Mouse (Mus musculus) limb, embryonic 15.5 days (tissue): ENCODE data around the gene Cxcl12. TPM values are rescaled to one million over a fixed set of nuclear protein-coding genes. Genes with fewer than 3 reads are reported as not detected.

Experiments used
- ATAC-seq: fragments of 200-750 bp; cut with Nextera tagmentation; 2 replicates; pipeline ENCODE4 v1.8.0; 2017; ENCODE audit warnings: low read depth, moderate TSS enrichment; ENCODE audit not compliant: insufficient number of reproducible peaks, low FRiP score, low TSS enrichment
- H3K27ac ChIP-seq: fragments of 300-500 bp; sonication (generic); 2 replicates; pipeline ENCODE4 v1.5.1; 2015; ENCODE audit warnings: moderate library complexity, mild to moderate bottlenecking, inconsistent platforms
- H3K27me3 ChIP-seq: fragments of 300-500 bp; sonication (generic); 2 replicates; pipeline ENCODE4 v1.6.1; 2015; ENCODE audit warnings: inconsistent platforms
- H3K36me3 ChIP-seq: fragments of 300-500 bp; sonication (generic); 2 replicates; pipeline ENCODE4 v1.6.1; 2015; ENCODE audit warnings: inconsistent platforms
- H3K4me1 ChIP-seq: fragments of 300-500 bp; sonication (generic); 2 replicates; pipeline ENCODE4 v1.6.1; 2015; ENCODE audit warnings: inconsistent platforms
- H3K4me2 ChIP-seq: fragments of 300-500 bp; sonication (generic); 2 replicates; pipeline ENCODE4 v1.6.1; 2015; ENCODE audit warnings: mild to moderate bottlenecking, inconsistent platforms
- H3K4me3 ChIP-seq: fragments of 300-500 bp; sonication (generic); 2 replicates; pipeline ENCODE4 v1.5.1; 2015; ENCODE audit warnings: mild to moderate bottlenecking, inconsistent platforms
- H3K9ac ChIP-seq: fragments of 300-500 bp; sonication (generic); 2 replicates; pipeline ENCODE4 v1.6.1; 2015; ENCODE audit warnings: inconsistent platforms
- H3K9me3 ChIP-seq: fragments of 300-500 bp; sonication (generic); 2 replicates; pipeline ENCODE4 v1.6.1; 2016; ENCODE audit warnings: inconsistent platforms
- WGBS: fragments of 180-500 bp; shearing (Covaris S2); methylation state at CpG from one replicate; pipeline ENCODE4 v1.1.7; 2015; 5-methylcytosine and 5-hydroxymethylcytosine counted together
- polyA plus RNA-seq: library from polyadenylated mRNA; unstranded; fragments of >200 nt; fragmentation: Nextera tagmentation; extraction: Ambion mirVana; gene quantifications from 2 replicates; pipeline ENCODE4 v1.2.1, GENCODE M21; 2015

The Cxcl12 gene
- polyA plus RNA-seq, 1 experiment from 2014 or later = 170 TPM

GRCm38 (mm10) chr6:117206834-117207233 is 38.5 kb downstream of the Cxcl12 start:
- no peak for ATAC-seq
- no peak overlapping the region for H3K4me2 ChIP-seq
- no peak overlapping the region for H3K4me3 ChIP-seq
- H3K27ac ChIP-seq = no peak overlapping the region
- H3K27me3 ChIP-seq = no peaks in the 10 kb centered on the region
- no peaks in the 10 kb centered on the region for H3K9me3 ChIP-seq
- H3K36me3 ChIP-seq = no peaks in the 10 kb centered on the region
- 83% methylated on average over 2 of the region's 2 CpGs for WGBS
- H3K4me1 ChIP-seq = no peaks in the 10 kb centered on the region
- H3K9ac ChIP-seq = no peak overlapping the region

GRCm38 (mm10) chr6:117207289-117207688 is 39.0 kb downstream of the Cxcl12 start:
- ATAC-seq = no peak
- H3K36me3 ChIP-seq = no peaks in the 10 kb centered on the region
- no peak overlapping the region for H3K4me3 ChIP-seq
- H3K9ac ChIP-seq = no peak overlapping the region
- no peak overlapping the region for H3K27ac ChIP-seq
- no peaks in the 10 kb centered on the region for H3K4me1 ChIP-seq
- H3K9me3 ChIP-seq = no peaks in the 10 kb centered on the region
- 93% methylated on average over 1 of the region's 1 CpGs for WGBS
- H3K4me2 ChIP-seq = no peak overlapping the region
- no peaks in the 10 kb centered on the region for H3K27me3 ChIP-seq

GRCm38 (mm10) chr6:117210086-117210485 is 41.8 kb downstream of the Cxcl12 start:
- no peaks in the 10 kb centered on the region for H3K27me3 ChIP-seq

GRCm38 (mm10) chr6:117210536-117210935 is 42.2 kb downstream of the Cxcl12 start:
- Histone ChIP-seq H3K9me3 (no peaks in the 10 kb centered on the region), H3K27me3 (no peaks in the 10 kb centered on the region), H3K9ac (no peak overlapping the region), H3K4me3 (no peak overlapping the region), H3K27ac (no peak overlapping the region), H3K4me2 (no peak overlapping the region), H3K4me1 (no peaks in the 10 kb centered on the region), H3K36me3 (no peaks in the 10 kb centered on the region)
- WGBS = 42% methylated on average over 6 of the region's 6 CpGs
- no peak for ATAC-seq

More at GRCm38 (mm10) chr6:117210086-117210485, 41.8 kb downstream of the Cxcl12 start:
- H3K9me3 ChIP-seq = no peaks in the 10 kb centered on the region
- H3K4me2 ChIP-seq = no peak overlapping the region
- 46% methylated on average over 6 of the region's 6 CpGs for WGBS
- H3K4me1 ChIP-seq = no peaks in the 10 kb centered on the region
- no peak for ATAC-seq
- no peak overlapping the region for H3K4me3 ChIP-seq
- H3K36me3 ChIP-seq = no peaks in the 10 kb centered on the region
- no peak overlapping the region for H3K27ac ChIP-seq
- no peak overlapping the region for H3K9ac ChIP-seq

- Histone ChIP-seq H3K9me3 (no peaks in the 10 kb centered on the region), H3K36me3 (no peaks in the 10 kb centered on the region), H3K27me3 (no peaks in the 10 kb centered on the region), H3K27ac (no peak overlapping the region), H3K9ac (no peak overlapping the region), H3K4me1 (no peaks in the 10 kb centered on the region), H3K4me2 (no peak overlapping the region), H3K4me3 (no peak overlapping the region)
- WGBS = 82% methylated on average over 5 of the region's 5 CpGs
- no peak for ATAC-seq
These were observed 46.2 kb downstream of the Cxcl12 start for GRCm38 (mm10) chr6:117214506-117214905.

GRCm38 (mm10) chr6:117218442-117219299 is 50.3 kb downstream of the Cxcl12 start:
- Histone ChIP-seq H3K9ac (no peak overlapping the region), H3K4me2 (no peak overlapping the region), H3K4me3 (no peak overlapping the region), H3K27me3 (no peaks in the 10 kb centered on the region), H3K4me1 (no peaks in the 10 kb centered on the region), H3K36me3 (no peaks in the 10 kb centered on the region), H3K27ac (no peak overlapping the region), H3K9me3 (no peaks in the 10 kb centered on the region)
- ATAC-seq = no peak
- WGBS = 74% methylated on average over 9 of the region's 9 CpGs

- H3K27me3 ChIP-seq = no peaks in the 10 kb centered on the region
- H3K9ac ChIP-seq = no peak overlapping the region
- no peaks in the 10 kb centered on the region for H3K9me3 ChIP-seq
- no peak overlapping the region for H3K4me3 ChIP-seq
- no peak for ATAC-seq
- 30% methylated on average over 3 of the region's 3 CpGs for WGBS
- H3K4me2 ChIP-seq = no peak overlapping the region
- no peaks in the 10 kb centered on the region for H3K36me3 ChIP-seq
- H3K27ac ChIP-seq = no peak overlapping the region
- H3K4me1 ChIP-seq = no peaks in the 10 kb centered on the region
These were observed 51.0 kb downstream of the Cxcl12 start for GRCm38 (mm10) chr6:117219300-117219680.

GRCm38 (mm10) chr6:117219911-117220481 is 51.7 kb downstream of the Cxcl12 start:
- no peak overlapping the region for H3K9ac ChIP-seq
- H3K27ac ChIP-seq = no peak overlapping the region
- no peak overlapping the region for H3K4me2 ChIP-seq
- 84% methylated on average over 7 of the region's 7 CpGs for WGBS
- H3K9me3 ChIP-seq = no peaks in the 10 kb centered on the region
- H3K4me3 ChIP-seq = no peak overlapping the region
- no peaks in the 10 kb centered on the region for H3K4me1 ChIP-seq
- H3K27me3 ChIP-seq = no peaks in the 10 kb centered on the region
- no peak for ATAC-seq
- H3K36me3 ChIP-seq = no peaks in the 10 kb centered on the region

GRCm38 (mm10) chr6:117220831-117221345 is 52.6 kb downstream of the Cxcl12 start:
- H3K4me1 ChIP-seq = no peaks in the 10 kb centered on the region
- WGBS = 72% methylated on average over 11 of the region's 11 CpGs
- no peak overlapping the region for H3K4me3 ChIP-seq
- no peaks in the 10 kb centered on the region for H3K36me3 ChIP-seq
- no peak for ATAC-seq
- H3K9me3 ChIP-seq = no peaks in the 10 kb centered on the region
- H3K27ac ChIP-seq = no peak overlapping the region
- H3K4me2 ChIP-seq = no peak overlapping the region
- H3K27me3 ChIP-seq = no peaks in the 10 kb centered on the region
- no peak overlapping the region for H3K9ac ChIP-seq
